Mouse (Mus musculus): ENCODE results near the gene Grk1.

Gene Grk1

DNA sequence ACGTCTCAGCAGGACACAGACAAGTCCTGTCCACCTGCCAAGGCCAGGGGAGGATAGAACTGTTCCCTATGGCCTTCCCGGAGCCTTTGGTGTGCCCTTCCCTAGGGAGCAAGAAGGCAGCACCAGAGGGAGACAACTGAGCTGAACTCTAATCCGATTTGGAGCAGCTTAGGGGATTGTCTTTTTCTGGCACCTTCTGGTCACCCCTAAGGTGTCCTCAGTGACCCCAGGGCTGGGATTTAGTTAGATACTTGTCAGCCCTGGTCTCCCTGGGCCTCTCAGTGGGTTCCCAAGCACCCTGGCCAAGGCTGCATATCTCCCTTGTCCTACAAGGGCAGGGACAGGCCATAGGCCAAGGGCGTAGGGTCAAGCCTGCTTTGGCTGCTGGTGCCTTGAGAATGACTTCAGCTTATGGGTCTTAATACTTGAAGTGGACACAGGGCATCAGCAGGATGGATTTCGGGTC is at the start of gene Grk1:
Grk1 (plus strand) TSS at position 416 of the 466 bp plus-strand sequence.
- DNase-seq, result no peak

DNA sequence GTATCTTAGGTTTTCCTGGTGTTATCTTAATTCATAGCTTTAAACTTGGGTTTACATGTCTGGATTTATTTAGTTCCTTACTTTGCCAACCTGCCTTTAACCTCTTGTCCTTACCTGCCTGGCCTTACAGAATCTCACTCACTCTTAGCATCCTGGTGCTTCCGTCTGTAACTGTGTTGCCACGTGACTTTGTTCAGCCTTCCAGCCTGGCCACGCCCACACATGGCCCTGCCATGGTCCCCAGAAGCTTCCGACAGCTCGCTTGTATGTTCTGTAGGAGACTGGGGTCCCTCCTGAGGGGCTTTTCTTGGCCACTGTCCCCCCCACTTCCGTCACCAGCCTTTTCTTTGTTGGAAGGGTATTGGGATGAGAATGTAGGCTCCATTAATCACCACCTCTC is 48.7 kb upstream of the Grk1 start:
- no peak for DNase-seq

DNA sequence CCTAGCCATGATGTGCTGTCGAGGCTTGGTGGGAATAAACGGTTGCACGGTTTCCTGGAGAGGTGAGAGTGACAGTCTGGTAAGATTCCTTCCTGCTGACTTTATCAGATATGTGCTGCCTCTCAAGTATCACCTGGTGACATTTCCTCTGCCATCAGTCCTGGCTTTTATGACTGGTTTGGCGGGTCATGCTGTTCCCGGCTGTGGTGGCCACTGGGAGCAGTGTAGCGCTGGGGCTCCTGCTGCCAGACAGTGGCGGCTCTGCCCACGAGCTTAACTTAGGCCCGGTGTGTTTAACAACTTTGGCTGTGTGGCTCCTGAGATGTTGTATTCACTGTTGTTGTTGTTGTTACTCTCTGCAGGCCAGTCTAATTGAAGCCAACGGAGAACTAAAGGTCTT is 48.2 kb upstream of the Grk1 start:
- DNase-seq, result peak in 1 of 2 experiments; percentile 15

DNA sequence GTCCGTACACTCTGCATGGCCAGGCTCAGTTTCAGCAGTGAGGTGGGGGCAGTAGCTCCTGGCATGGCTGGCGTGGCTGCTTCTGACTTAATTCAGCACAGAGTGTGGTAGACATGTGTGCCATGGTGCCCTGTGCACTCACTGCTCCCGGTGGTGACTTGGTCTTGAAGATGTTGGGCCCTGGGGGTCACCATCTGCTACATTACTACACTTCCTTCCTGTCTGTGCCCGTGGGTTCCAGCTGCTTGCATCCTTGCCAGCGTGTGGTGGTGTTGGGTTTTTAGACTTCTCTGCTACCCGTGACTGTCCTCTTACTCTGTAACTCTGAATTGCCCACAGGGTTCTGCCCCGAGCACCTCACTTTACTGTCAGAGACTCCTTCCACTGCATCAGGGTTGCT is 44.7 kb upstream of the Grk1 start:
- DNase-seq, result no peak

GRCm38 (mm10) chr8:13361865-13362264 is 43.0 kb upstream of the Grk1 start:
- DNase-seq, result no peak

GRCm38 (mm10) chr8:13373151-13373662 is 31.7 kb upstream of the Grk1 start:
- DNase-seq, result no peak

DNA sequence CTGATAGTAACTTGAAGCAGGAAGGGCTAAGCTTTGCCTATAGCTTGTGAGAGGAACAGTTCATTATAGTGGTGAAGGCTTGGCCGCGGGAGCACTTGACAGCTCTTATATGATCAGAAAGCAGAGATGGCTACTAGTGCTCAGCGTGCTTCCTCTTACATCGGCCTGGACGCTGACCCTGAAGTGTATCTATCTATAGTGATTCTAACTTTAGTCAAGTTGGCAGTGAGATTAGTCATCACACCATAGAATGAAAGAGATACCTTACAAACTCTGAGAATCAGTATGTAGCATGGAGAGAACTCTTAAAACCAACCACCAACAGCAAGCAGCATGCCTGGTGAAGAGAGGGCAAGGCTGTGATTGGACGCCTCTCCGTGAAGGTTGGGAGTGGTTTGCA is 23.3 kb upstream of the Grk1 start:
- no peak for DNase-seq

DNA sequence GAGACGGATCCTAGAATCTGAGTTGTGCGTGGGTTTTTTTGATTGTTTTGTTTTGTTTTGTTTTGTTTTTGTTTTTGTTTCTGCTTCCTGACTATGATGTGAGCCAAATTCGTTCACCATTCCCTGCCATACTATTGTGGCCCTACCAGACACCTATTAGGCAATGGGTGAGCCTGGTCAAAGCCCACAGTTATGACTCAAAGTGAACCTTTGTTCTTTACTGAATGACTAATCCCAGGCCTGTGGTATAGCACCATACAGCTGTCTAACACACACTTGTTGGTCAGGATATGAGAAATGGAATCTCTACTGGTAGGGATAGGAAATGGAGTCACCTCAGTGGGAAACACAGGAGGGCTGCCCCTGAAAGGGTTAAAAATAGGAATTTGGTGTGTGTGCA is 22.3 kb upstream of the Grk1 start:
- no peak for DNase-seq

- DNase-seq, result no peak
These were observed 21.9 kb upstream of the Grk1 start for GRCm38 (mm10) chr8:13382999-13383398.

- peak in 1 of 2 experiments; percentile 29 for DNase-seq
These were observed 18.5 kb upstream of the Grk1 start for GRCm38 (mm10) chr8:13386366-13386765.

DNA sequence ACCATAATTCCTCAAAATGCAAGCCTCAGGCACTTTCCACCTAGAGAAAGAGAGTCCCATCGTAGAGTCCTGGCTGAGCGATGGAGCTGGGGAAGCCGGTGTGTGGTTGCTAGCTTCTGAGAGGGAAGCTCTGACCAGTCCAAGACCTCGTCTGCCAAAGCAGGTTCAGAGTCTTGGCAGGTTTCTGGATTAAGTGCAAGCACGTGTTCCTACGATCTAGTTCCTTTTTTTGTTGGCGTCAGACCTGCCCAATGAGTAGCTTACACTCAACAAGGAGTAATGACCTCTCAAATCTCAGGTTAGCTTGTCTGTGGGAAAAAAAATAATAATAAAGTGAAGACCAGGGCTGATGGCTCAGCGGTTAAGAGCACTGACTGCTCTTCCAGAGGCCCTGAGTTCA is 17.2 kb upstream of the Grk1 start:
- no peak for DNase-seq

DNA sequence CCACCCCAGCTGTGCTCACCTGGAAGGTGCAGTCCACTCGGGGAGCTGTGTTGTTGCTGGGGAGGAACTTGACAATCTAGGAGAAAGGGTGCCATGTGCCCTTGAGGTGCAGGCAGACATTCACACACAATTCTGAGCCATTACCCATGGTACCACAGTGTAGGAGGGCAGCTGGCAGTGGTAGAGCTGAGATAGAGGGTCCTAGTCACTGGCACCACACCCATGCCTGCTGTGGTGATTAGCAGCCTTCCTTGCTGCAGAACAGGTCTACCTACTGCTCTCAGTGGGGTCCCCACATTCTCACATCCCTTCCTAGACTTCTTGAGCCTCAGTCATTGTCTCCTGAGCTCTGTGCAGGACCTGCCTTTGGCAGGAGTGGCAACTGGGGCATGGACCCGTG is 16.1 kb upstream of the Grk1 start:
- DNase-seq, result no peak

DNA sequence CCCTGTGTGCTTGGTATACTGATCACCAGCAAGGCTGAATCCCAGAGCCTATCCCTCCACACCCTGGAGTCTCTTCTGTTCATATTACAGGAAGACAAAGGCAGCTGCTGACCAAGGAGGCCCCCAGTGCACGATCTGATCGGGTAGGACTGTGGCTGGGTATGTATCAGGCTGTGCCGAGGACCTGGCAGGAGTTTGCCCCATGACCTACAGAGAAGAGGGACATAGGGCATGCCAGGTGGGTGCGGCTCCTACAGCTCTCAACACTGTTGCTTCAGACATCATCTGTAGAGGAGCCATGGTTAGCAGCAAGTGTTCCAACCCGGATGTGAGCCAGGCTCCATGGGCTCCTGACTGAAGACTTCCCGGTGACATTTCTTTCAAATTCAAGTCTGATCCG is 11.0 kb upstream of the Grk1 start:
- DNase-seq, result no peak

DNA sequence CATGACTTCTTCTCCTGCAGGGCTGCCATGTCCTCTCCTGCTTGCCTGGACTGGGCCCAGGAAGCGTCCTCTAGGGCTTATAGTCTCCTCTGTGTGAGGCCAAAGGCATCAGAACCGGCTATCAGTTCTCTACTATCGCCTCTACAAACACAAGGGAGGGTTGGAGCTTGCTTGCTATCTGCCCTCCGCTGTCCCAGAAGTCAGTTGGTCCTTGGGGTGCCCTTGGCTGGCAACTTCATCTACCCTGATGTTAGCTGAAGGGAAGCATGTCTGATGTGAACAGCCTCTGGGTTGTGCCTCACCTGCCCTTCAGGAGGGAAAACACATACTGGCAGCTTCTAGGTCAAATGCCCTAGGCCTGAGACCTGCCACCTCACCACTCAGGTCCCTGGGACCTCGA is 8.2 kb upstream of the Grk1 start, which contains the start of gene Atp4b:
Atp4b (minus strand) TSS at position 101 of the 400 bp plus-strand sequence.
- DNase-seq, result no peak

- DNase-seq, result no peak
These were observed 1.4 kb upstream of the Grk1 start for GRCm38 (mm10) chr8:13403517-13403916.

- no peak for DNase-seq
These were observed 1.1 kb downstream of the Grk1 start for GRCm38 (mm10) chr8:13406011-13406410.

- DNase-seq, result peak; percentile 80 to 81
These were observed 6.7 kb downstream of the Grk1 start for GRCm38 (mm10) chr8:13411597-13411996.

DNA sequence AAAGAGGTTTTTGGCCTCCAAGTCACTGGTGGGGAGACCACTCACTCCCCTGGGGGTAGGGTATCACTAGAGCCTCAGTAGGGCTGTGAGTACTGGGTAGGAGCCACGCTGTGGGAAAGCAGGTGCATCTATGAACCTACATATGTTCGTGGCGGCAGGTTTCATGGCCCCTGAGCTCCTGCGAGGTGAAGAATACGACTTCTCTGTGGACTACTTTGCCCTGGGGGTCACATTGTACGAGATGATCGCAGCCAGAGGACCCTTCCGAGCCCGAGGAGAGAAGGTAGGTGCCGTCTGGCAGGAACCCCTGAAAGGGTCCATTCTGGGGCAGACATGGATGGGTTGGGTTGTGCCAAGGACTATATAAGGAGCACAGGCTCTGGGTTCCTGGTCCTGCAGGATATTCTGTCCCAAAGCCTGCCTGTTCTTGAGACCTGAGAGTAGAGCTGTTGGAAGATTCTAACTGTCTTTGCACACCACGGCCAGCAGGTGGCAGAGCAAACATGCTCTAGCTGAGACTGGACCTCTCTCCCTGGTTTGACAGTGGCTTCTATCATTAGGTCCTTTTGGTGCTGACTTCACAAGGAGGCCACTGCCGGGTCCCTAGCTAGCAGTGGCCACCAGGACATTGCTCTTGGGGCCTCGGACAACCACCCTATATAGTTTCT is 8.1 kb downstream of the Grk1 start:
- DNase-seq, result peak; percentile 79

DNA sequence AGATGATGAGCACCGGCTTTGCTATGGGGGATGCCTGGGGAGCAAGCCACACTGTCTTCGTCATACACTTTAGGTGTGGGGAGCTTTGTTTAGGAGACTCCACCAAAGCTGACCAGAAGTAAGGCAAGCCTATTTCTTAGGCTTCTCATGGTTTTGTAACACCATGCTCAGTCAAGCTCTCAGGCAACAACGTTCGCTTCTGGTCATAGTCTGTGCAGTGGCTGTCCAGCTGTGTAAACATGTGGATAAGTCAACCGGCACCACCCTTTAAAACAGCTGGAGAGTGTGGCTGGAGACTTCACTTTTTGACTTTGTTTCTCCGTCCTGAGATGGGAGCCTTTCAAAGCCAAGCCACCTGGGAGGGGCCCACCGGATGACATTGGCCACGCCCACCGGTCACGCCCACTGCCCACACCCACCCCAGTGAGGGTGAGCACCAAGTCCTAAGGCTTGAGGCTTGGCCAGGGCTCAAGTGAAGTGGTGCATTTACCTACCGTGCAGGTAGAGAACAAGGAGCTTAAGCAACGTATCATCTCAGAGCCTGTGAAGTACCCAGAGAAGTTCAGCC is 9.0 kb downstream of the Grk1 start:
- peak; percentile 48 to 52 for DNase-seq

DNA sequence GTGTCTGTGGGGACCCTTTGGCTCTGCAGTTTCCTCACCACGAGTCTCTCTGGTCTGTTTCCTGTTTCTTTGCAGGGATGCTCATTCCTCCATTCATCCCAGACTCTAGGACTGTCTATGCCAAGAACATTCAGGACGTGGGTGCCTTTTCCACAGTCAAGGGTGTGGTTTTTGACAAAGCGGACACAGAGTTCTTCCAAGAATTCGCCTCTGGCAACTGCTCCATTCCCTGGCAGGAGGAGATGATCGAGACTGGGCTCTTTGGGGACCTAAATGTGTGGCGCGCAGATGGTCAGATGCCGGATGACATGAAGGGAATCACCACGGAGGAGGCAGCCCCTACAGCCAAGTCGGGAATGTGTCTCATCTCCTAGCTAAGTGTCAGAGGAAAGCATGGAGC is 11.0 kb downstream of the Grk1 start:
- DNase-seq, result no peak

GRCm38 (mm10) chr8:13419111-13419639 is 14.3 kb downstream of the Grk1 start:
- no peak for DNase-seq

- DNase-seq, result no peak
These were observed 16.1 kb downstream of the Grk1 start for GRCm38 (mm10) chr8:13420970-13421369.

DNA sequence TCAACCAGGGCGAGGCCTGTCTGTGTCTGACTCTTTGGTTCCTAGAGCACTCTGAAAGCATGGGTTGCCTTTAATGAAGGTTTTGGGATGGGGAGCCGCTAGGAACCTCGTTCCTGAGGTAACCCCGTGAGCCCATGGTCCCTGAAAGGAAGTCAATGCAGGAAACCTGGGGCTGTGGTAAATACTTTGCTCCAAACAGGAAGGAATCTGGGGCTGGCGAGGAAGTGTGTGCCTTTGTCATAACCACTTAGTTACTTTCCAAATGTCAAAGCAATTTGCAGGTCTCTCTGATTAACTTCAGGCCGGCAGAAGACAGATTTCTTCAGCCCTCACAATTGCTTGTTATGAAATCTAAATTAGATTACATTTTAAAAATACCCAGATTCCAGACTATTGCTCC is 22.5 kb downstream of the Grk1 start:
- DNase-seq, result peak in 1 of 2 experiments; percentile 40

- DNase-seq, result no peak
These were observed 23.3 kb downstream of the Grk1 start for GRCm38 (mm10) chr8:13428156-13428555.
